Mouse (Mus musculus) C2C12 (cell line): ENCODE results near the gene Gtf2ird2. TPM values are rescaled to one million over a fixed set of nuclear protein-coding genes. Genes with fewer than 3 reads are reported as not detected.

Experiments
- H3K27me3 ChIP-seq: one replicate; pipeline ENCODE4 v1.6.1; 2011; ENCODE audit not compliant: control insufficient read depth, insufficient read depth, insufficient read length
- H3K36me3 ChIP-seq: one replicate; pipeline ENCODE4 v1.6.1; 2011; ENCODE audit not compliant: control insufficient read depth, insufficient read depth
- H3K4me3 ChIP-seq: one replicate; pipeline ENCODE4 v1.5.1; 2011; ENCODE audit warnings: mild to moderate bottlenecking, control low read depth; ENCODE audit not compliant: poor library complexity, insufficient read depth, severe bottlenecking
- H3K79me2 ChIP-seq: one replicate; pipeline ENCODE4 v1.6.1; 2011; ENCODE audit not compliant: control insufficient read depth, insufficient read depth
- H3K79me3 ChIP-seq: one replicate; pipeline ENCODE4 v1.6.1; 2011; ENCODE audit warnings: low read depth, control low read depth
- H3ac ChIP-seq: one replicate; pipeline ENCODE3; 2011; ENCODE audit warnings: low read depth; ENCODE audit not compliant: control insufficient read depth, insufficient read length
- CEBPB ChIP-seq: IDR thresholded peaks from one replicate; pipeline ENCODE4 v1.6.1; 2011; ENCODE audit warnings: low read depth, mild to moderate bottlenecking, control low read depth, moderate library complexity
- CTCF ChIP-seq: IDR thresholded peaks from one replicate; pipeline ENCODE4 v1.5.1; 2011; ENCODE audit not compliant: control insufficient read depth, insufficient read depth, insufficient read length
- FOSL1 ChIP-seq: IDR thresholded peaks from one replicate; pipeline ENCODE4 v1.8.0; 2011; ENCODE audit warnings: mild to moderate bottlenecking, low read length; ENCODE audit not compliant: poor library complexity, insufficient read depth, severe bottlenecking
- MAX ChIP-seq: IDR thresholded peaks from one replicate; pipeline ENCODE4 v1.6.1; 2011; ENCODE audit warnings: mild to moderate bottlenecking, control low read depth
- MYOD1 ChIP-seq: IDR thresholded peaks from one replicate; pipeline ENCODE4 v1.6.1; 2011; ENCODE audit warnings: low read depth; ENCODE audit not compliant: control insufficient read depth, insufficient read length
- MYOG ChIP-seq: IDR thresholded peaks from one replicate; pipeline ENCODE4 v1.6.1; 2011; ENCODE audit not compliant: control insufficient read depth, insufficient read length; ENCODE audit errors: extremely low read depth
- USF1 ChIP-seq: IDR thresholded peaks from one replicate; pipeline ENCODE4 v1.6.1; 2011; ENCODE audit warnings: low read depth, mild to moderate bottlenecking, control low read depth, moderate library complexity
- polyA plus RNA-seq: library from polyadenylated mRNA; unstranded; fragments of >200 nt; fragmentation: generic; extraction: Trizol; gene quantifications from one replicate; pipeline ENCODE4 v1.2.1, GENCODE M21; 2012; ENCODE audit warnings: missing spikeins

The Gtf2ird2 gene
- polyA plus RNA-seq, 1 experiment: 4.2 TPM

GRCm38 (mm10) chr5:134144986-134145385 is 38.8 kb upstream of the Gtf2ird2 start:
- H3K4me3 ChIP-seq: no peak overlapping the region
- H3K36me3 ChIP-seq: peaks cover 22% of the 10 kb centered on the region
- no peaks in the 10 kb centered on the region for H3K79me2 ChIP-seq

DNA sequence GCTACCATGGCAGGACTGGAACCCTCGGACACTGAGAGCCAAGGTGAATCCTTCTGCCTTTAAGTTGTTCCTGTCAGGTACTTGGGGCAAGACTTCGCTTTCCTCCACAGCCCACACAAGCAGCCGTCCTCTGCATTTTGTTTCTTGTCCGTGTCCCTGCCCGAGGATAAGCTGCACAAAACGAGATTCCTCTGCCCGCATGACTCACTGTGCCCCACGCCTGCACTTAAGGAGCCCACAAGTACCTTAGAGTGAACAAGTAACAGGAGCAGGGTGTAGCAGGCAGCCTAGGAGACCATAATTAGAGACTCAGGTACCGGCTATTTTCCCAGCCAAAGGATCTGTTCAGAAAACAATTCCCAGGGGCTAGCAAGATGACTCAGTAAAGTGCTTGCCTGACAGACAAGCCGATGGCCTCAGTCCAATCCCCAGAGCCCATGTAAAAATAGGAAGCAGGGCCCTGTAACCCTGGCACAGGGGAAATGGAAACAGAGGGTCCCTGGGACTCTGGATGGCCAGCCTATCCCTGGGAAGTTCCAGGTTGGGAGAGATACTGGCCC is 36.5 kb upstream of the Gtf2ird2 start:
- H3K4me3 ChIP-seq: no peak overlapping the region
- TF ChIP-seq CEBPB (no peak), MYOD1 (no peak)
- no peaks in the 10 kb centered on the region for H3K27me3 ChIP-seq
- H3ac ChIP-seq: no peak overlapping the region
- peaks cover 34% of the 10 kb centered on the region for H3K36me3 ChIP-seq
- H3K79me3 ChIP-seq: no peaks in the 10 kb centered on the region
- H3K79me2 ChIP-seq: no peaks in the 10 kb centered on the region

More at GRCm38 (mm10) chr5:134144986-134145385, 38.8 kb upstream of the Gtf2ird2 start:
- no peak for TF ChIP-seq CEBPB
- no peak for TF ChIP-seq MYOG
- no peak for TF ChIP-seq MYOD1
- TF ChIP-seq MAX: no peak
- TF ChIP-seq CTCF: no peak
- TF ChIP-seq USF1: no peak
- no peak for TF ChIP-seq FOSL1
- Histone ChIP-seq H3K27me3 (no peaks in the 10 kb centered on the region), H3ac (no peak overlapping the region), H3K79me3 (no peaks in the 10 kb centered on the region)

- H3K79me3 ChIP-seq: no peaks in the 10 kb centered on the region
- H3K4me3 ChIP-seq: no peak overlapping the region
- no peaks in the 10 kb centered on the region for H3K79me2 ChIP-seq
- H3K36me3 ChIP-seq: peaks cover 34% of the 10 kb centered on the region
- no peak for TF ChIP-seq FOSL1
- TF ChIP-seq CEBPB: no peak
- TF ChIP-seq CTCF: no peak
- TF ChIP-seq USF1: no peak
- no peak for TF ChIP-seq MAX
- TF ChIP-seq MYOD1: no peak
- TF ChIP-seq MYOG: no peak
- no peak overlapping the region for H3ac ChIP-seq
- H3K27me3 ChIP-seq: no peaks in the 10 kb centered on the region
Observed at GRCm38 (mm10) chr5:134148153-134148552, 35.7 kb upstream of the Gtf2ird2 start.

DNA sequence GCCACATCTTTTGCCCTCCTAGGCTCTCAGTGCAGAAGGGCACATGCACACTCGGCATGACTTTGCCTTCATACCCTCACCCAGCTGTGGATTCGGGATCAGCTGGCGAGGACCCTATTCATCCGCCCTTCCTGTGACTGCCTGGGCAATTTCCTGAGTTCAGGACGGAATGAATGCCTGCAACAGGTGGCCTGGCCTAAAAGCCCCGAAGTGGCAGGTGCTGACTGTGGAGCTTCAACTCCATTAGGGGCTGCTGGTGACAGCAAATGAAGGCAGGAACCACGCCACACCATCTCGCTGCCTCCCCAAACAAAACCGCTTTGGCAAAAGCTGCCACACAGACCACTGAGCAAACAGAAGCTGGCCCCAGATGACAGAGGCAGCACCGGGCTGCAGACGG is 31.9 kb upstream of the Gtf2ird2 start:
- H3ac ChIP-seq: no peak overlapping the region
- no peaks in the 10 kb centered on the region for H3K79me2 ChIP-seq
- peaks cover 52% of the 10 kb centered on the region for H3K36me3 ChIP-seq
- no peak overlapping the region for H3K4me3 ChIP-seq
- no peaks in the 10 kb centered on the region for H3K27me3 ChIP-seq
- H3K79me3 ChIP-seq: no peaks in the 10 kb centered on the region
- TF ChIP-seq MAX: no peak
- no peak for TF ChIP-seq CTCF
- no peak for TF ChIP-seq MYOG
- no peak for TF ChIP-seq FOSL1
- TF ChIP-seq CEBPB: no peak
- no peak for TF ChIP-seq MYOD1
- no peak for TF ChIP-seq USF1

DNA sequence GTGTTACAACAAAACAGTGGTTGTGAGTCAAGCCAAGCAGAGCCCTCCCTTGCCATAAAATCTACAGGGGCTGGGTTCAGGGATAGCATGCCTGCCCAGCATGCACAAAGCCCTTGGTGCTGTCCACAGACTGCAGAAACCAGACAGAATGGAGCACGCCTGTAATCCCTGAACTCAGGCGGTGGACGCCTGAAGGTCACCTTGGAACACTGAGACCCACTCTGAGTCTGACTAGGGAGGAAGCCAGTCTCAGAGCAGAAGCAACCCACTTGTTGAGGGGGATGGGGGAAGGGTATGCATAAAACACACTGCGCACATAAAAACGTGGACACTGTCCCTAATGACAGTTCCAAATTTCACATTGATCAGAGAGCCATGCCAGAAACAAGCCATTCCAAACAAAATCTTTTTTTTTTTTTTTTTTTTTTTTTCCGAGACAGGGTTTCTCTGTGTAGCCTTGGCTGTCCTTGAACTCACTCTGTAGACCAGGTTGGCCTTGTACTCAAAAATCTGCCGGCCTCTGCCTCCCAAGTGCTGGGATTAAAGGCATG is 27.8 kb upstream of the Gtf2ird2 start:
- Histone ChIP-seq H3K36me3 (peaks cover 42% of the 10 kb centered on the region), H3K27me3 (no peaks in the 10 kb centered on the region), H3K79me2 (no peaks in the 10 kb centered on the region), H3ac (no peak overlapping the region), H3K4me3 (no peak overlapping the region), H3K79me3 (no peaks in the 10 kb centered on the region)
- TF ChIP-seq MYOD1: no peak
- no peak for TF ChIP-seq MYOG
- no peak for TF ChIP-seq CTCF
- TF ChIP-seq USF1: no peak
- no peak for TF ChIP-seq CEBPB
- no peak for TF ChIP-seq FOSL1
- TF ChIP-seq MAX: no peak

DNA sequence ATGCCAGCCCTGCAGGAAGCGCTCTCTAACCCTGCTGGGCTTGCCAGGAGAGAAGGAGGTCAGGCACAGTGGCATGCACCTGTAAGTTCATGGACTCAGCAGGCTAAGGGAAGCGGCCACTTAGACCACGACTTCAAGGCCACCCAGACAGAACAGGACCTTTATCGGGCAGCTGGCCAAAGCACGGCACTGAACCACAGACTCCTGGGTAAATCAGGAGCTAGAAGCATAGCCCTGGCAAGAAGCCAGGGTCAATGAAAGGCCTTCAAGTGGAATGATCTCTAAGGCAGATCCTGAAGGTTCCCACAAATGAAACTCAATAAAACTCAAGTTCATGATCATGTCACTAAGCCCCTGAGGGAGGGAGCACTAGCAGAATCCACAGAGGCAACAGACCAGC is 19.1 kb upstream of the Gtf2ird2 start:
- no peak for TF ChIP-seq FOSL1
- no peak for TF ChIP-seq MYOG
- no peak for TF ChIP-seq CEBPB
- TF ChIP-seq MAX: no peak
- no peak for TF ChIP-seq MYOD1
- no peak for TF ChIP-seq CTCF
- peaks cover 55% of the 10 kb centered on the region for H3K36me3 ChIP-seq
- H3K4me3 ChIP-seq: no peak overlapping the region
- no peak overlapping the region for H3ac ChIP-seq
- no peaks in the 10 kb centered on the region for H3K27me3 ChIP-seq
- H3K79me3 ChIP-seq: no peaks in the 10 kb centered on the region
- peaks cover 10% of the 10 kb centered on the region for H3K79me2 ChIP-seq
